Mouse (Mus musculus) megakaryocyte, embryonic 14.5 days (primary cell): ENCODE measurements at regions not wholly inside any gene's neighbourhood (a gene's known extent, or its start where the extent isn't known, plus 50 kb on each side); places are given as distances from the start of the nearest gene placed in this dataset.

Experiments
- FLI1 ChIP-seq: IDR thresholded peaks from 2 replicates; pipeline ENCODE4 v1.6.1; 2012; ENCODE audit warnings: low read length, inconsistent platforms, mixed read lengths
- GATA1 ChIP-seq: IDR thresholded peaks from 3 replicates; pipeline ENCODE4 v1.6.1; 2012; ENCODE audit warnings: mixed read lengths, low read length, inconsistent platforms, borderline replicate concordance

GRCm38 (mm10) chr4:58720682-58721081 lies 66.8 kb downstream of the Olfr267 start:
- TF ChIP-seq GATA1 (no peak), FLI1 (no peak)
